Mouse (Mus musculus): Measurements from ENCODE around the gene Il27. TPM values are rescaled to one million over a fixed set of nuclear protein-coding genes. Genes with fewer than 3 reads are reported as not detected.

Gene Il27
- polyA plus RNA-seq, 1 experiment = not detected

GRCm38 (mm10) chr7:126621452-126622359 is 27.0 kb upstream of the Il27 start:
- no peak overlapping the region for H3K4me3 ChIP-seq (ENCODE audit: insufficient read depth, low read depth, low read length)
- peaks cover 19% of the 10 kb centered on the region for H3K4me1 ChIP-seq (ENCODE audit: control insufficient read depth, insufficient read depth, insufficient read length, low read length)
- H3K27ac ChIP-seq (replicated peaks; ENCODE audit: low read depth, low read length) = 0 out of 2 replicates have a peak overlapping the region, but pooled peaks have one; percentile 6

- Histone ChIP-seq H3K4me3 (ENCODE audit: insufficient read depth, low read depth, low read length) (no peak overlapping the region), H3K27ac (replicated peaks; ENCODE audit: low read depth, low read length) (no peak overlapping the region), H3K4me1 (ENCODE audit: control insufficient read depth, insufficient read depth, insufficient read length, low read length) (peaks cover 13% of the 10 kb centered on the region)
Measured at GRCm38 (mm10) chr7:126619559-126620275, 25.0 kb upstream of the Il27 start.

GRCm38 (mm10) chr7:126616707-126617106 is 22.0 kb upstream of the Il27 start:
- peaks cover 10% of the 10 kb centered on the region; the same call in 1 of the 2 replicates for H3K4me1 ChIP-seq (ENCODE audit: control insufficient read depth, insufficient read depth, insufficient read length, low read length)
- H3K4me3 ChIP-seq (ENCODE audit: insufficient read depth, low read depth, low read length) = no peak overlapping the region
- no peak overlapping the region for H3K27ac ChIP-seq (replicated peaks; ENCODE audit: low read depth, low read length)

- Histone ChIP-seq H3K4me1 (ENCODE audit: control insufficient read depth, insufficient read depth, insufficient read length, low read length) (peaks cover 2% of the 10 kb centered on the region; the same call in 1 of the 2 replicates), H3K4me3 (ENCODE audit: insufficient read depth, low read depth, low read length) (no peak overlapping the region), H3K27ac (replicated peaks; ENCODE audit: low read depth, low read length) (no peak overlapping the region)
Measured at GRCm38 (mm10) chr7:126612736-126613135, 18.0 kb upstream of the Il27 start.

GRCm38 (mm10) chr7:126607796-126608195 is 13.1 kb upstream of the Il27 start:
- Histone ChIP-seq H3K4me3 (ENCODE audit: insufficient read depth, low read depth, low read length) (no peak overlapping the region), H3K27ac (replicated peaks; ENCODE audit: low read depth, low read length) (no peak overlapping the region), H3K4me1 (ENCODE audit: control insufficient read depth, insufficient read depth, insufficient read length, low read length) (peaks cover 2% of the 10 kb centered on the region; the same call in 1 of the 2 replicates)

- Histone ChIP-seq H3K4me1 (ENCODE audit: control insufficient read depth, insufficient read depth, insufficient read length, low read length) (peaks cover 2% of the 10 kb centered on the region; the same call in 1 of the 2 replicates), H3K27ac (replicated peaks; ENCODE audit: low read depth, low read length) (0 out of 2 replicates have a peak overlapping the region, but pooled peaks have one; percentile 22), H3K4me3 (ENCODE audit: insufficient read depth, low read depth, low read length) (no peak overlapping the region)
Measured at GRCm38 (mm10) chr7:126607064-126607463, 12.3 kb upstream of the Il27 start.

- Histone ChIP-seq H3K4me3 (ENCODE audit: insufficient read depth, low read depth, low read length) (no peak overlapping the region), H3K27ac (replicated peaks; ENCODE audit: low read depth, low read length) (0 out of 2 replicates have a peak overlapping the region, but pooled peaks have one; percentile 15), H3K4me1 (ENCODE audit: control insufficient read depth, insufficient read depth, insufficient read length, low read length) (peaks cover 2% of the 10 kb centered on the region; the same call in 1 of the 2 replicates)
Measured at GRCm38 (mm10) chr7:126606611-126607010, 11.9 kb upstream of the Il27 start.

GRCm38 (mm10) chr7:126602650-126603049 is 7.9 kb upstream of the Il27 start:
- Histone ChIP-seq H3K4me3 (ENCODE audit: insufficient read depth, low read depth, low read length) (no peak overlapping the region), H3K4me1 (ENCODE audit: control insufficient read depth, insufficient read depth, insufficient read length, low read length) (peaks cover under 1% of the 10 kb centered on the region; the same call in 1 of the 2 replicates), H3K27ac (replicated peaks; ENCODE audit: low read depth, low read length) (no peak overlapping the region)

- Histone ChIP-seq H3K4me1 (ENCODE audit: control insufficient read depth, insufficient read depth, insufficient read length, low read length) (no peaks in the 10 kb centered on the region), H3K27ac (replicated peaks; ENCODE audit: low read depth, low read length) (no peak overlapping the region), H3K4me3 (ENCODE audit: insufficient read depth, low read depth, low read length) (no peak overlapping the region)
Measured at GRCm38 (mm10) chr7:126601896-126602295, 7.2 kb upstream of the Il27 start.

GRCm38 (mm10) chr7:126598919-126599318 is 4.2 kb upstream of the Il27 start:
- no peak overlapping the region for H3K27ac ChIP-seq (replicated peaks; ENCODE audit: low read depth, low read length)
- no peaks in the 10 kb centered on the region for H3K4me1 ChIP-seq (ENCODE audit: control insufficient read depth, insufficient read depth, insufficient read length, low read length)
- H3K4me3 ChIP-seq (ENCODE audit: insufficient read depth, low read depth, low read length) = no peak overlapping the region

GRCm38 (mm10) chr7:126596414-126596813 is 1.7 kb upstream of the Il27 start:
- Histone ChIP-seq H3K27ac (replicated peaks; ENCODE audit: low read depth, low read length) (no peak overlapping the region), H3K4me1 (ENCODE audit: control insufficient read depth, insufficient read depth, insufficient read length, low read length) (peaks cover 9% of the 10 kb centered on the region), H3K4me3 (ENCODE audit: insufficient read depth, low read depth, low read length) (no peak overlapping the region)

- Histone ChIP-seq H3K27ac (replicated peaks; ENCODE audit: low read depth, low read length) (no peak overlapping the region), H3K4me1 (ENCODE audit: control insufficient read depth, insufficient read depth, insufficient read length, low read length) (peaks cover 9% of the 10 kb centered on the region), H3K4me3 (ENCODE audit: insufficient read depth, low read depth, low read length) (no peak overlapping the region)
Measured at GRCm38 (mm10) chr7:126595890-126596289, 1.1 kb upstream of the Il27 start.

GRCm38 (mm10) chr7:126587779-126588178 is 7.0 kb downstream of the Il27 start:
- H3K4me3 ChIP-seq (ENCODE audit: insufficient read depth, low read depth, low read length) = peak overlapping the region; percentile 13; the same call in 1 of the 2 replicates
- H3K27ac ChIP-seq (replicated peaks; ENCODE audit: low read depth, low read length) = peak overlapping the region; percentile 20
- peaks cover 10% of the 10 kb centered on the region for H3K4me1 ChIP-seq (ENCODE audit: control insufficient read depth, insufficient read depth, insufficient read length, low read length)

- peak overlapping the region; percentile 42 for H3K27ac ChIP-seq (replicated peaks; ENCODE audit: low read depth, low read length)
- peaks cover 5% of the 10 kb centered on the region; the same call in 1 of the 2 replicates for H3K4me1 ChIP-seq (ENCODE audit: control insufficient read depth, insufficient read depth, insufficient read length, low read length)
- peak overlapping the region; percentile 20 for H3K4me3 ChIP-seq (ENCODE audit: insufficient read depth, low read depth, low read length)
Measured at GRCm38 (mm10) chr7:126586839-126587238, 7.9 kb downstream of the Il27 start.

- H3K4me3 ChIP-seq (ENCODE audit: insufficient read depth, low read depth, low read length) = peak within 1 kb of the TSS; percentile 32
- H3K27ac ChIP-seq (replicated peaks; ENCODE audit: low read depth, low read length) = peak within 1 kb of the TSS; percentile 42
Measured at GRCm38 (mm10) chr7:126585717-126586116, 9.0 kb downstream of the Il27 start, which contains the start of gene Cln3. TSS of gene Cln3 (minus strand) at chr7:126585817.

More at GRCm38 (mm10) chr7:126585717-126586116, 9.0 kb downstream of the Il27 start, which contains the start of gene Cln3:
- H3K4me1 ChIP-seq (ENCODE audit: control insufficient read depth, insufficient read depth, insufficient read length, low read length) = peaks cover 5% of the 10 kb centered on the region; the same call in 1 of the 2 replicates

All from brown adipose tissue, adult 24 weeks (tissue).